Mouse (Mus musculus): ENCODE measurements around the gene Gm6904.
"Not testable (repeated sequence)": the region's sequence is repeated elsewhere in the genome, so short reads cannot be mapped to it uniquely, and the experiment has no call there.

Gm6904 gene

DNA sequence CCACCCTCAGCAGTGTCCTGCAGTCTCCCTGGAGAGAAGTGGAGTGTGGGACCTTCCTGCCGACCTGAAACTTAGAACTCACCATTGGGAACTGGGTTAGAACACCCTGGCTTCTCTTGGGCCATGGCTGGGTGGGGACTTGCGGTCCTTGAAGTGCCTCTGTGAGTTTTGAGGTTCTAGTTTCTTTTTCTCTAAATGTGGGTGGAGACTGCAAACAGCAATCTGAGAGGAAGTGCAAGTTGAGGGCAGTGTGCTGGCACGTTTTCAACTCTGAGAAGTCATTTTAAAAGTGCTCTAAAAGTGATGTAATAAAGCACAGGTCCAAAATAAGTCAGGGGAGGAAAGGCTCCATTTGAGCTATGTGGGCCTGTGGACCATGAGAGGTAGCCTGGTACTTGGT is at the start of gene Gm6904:
TSS of gene Gm6904 (minus strand) at position 161 of the 400 bp plus-strand sequence.
- no peak for DNase-seq

DNA sequence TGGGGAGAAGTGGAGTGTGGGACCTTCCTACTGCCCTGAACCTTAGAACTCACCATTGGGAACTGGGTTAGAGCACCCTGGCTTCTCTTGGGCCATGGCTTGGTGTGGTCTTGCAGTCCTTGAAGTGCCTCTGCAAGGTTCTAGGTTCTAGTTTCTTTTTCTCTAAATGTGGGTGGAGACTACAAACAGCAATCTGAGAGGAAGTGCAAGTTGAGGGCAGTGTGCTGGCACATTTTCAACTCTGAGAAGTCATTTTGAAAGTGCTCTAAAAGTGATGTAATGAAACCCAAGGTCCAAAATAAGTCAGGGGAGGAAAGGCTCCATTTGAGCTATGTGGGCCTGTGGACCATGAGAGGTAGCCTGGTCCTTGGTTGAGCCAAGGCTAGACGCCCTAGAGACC is 37.4 kb upstream of the Gm6904 start, which contains the start of gene Phf11a:
TSS of gene Phf11a (minus strand) at position 132 of the 400 bp plus-strand sequence.
- not testable (repeated sequence) for DNase-seq

DNA sequence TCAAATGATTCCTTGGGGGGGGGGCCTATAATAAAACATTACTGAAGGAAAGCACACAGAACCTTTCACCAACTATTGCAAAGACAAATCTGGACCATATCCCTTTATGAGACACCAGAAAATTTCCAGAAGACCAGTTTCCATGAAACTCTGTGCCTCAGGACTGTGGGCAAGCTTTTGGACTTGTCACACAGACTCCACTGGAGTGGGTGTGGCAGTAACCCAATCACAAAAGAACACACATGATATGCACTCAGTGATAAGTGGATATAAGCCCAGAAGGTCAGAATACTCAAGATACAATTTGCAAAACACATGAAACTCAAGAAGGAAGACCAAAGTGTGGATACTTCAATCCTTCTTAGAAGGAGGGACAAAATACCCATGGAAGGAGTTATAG is 31.8 kb upstream of the Gm6904 start:
- DNase-seq, result not testable (repeated sequence)

DNA sequence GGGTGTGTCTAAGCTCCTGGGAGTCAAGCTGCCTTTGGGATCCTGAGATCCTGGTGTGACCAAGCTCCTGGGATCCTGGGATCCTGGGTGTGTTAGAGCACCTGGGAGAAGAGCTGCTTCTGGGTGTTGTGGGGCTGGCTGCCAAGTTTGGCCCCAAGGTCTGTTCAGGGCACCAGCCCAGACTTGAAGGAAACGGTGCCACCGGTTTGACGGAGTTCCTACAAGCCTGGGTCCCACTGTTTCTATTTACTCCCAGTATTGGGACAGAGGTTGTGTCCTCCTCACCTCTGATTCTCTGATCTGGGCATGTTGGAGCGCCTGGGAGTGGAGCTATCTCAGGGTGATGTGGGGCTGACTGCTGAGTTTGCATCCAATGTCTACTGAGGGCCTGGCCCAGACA is 14.9 kb upstream of the Gm6904 start:
- not testable (repeated sequence) for DNase-seq

DNA sequence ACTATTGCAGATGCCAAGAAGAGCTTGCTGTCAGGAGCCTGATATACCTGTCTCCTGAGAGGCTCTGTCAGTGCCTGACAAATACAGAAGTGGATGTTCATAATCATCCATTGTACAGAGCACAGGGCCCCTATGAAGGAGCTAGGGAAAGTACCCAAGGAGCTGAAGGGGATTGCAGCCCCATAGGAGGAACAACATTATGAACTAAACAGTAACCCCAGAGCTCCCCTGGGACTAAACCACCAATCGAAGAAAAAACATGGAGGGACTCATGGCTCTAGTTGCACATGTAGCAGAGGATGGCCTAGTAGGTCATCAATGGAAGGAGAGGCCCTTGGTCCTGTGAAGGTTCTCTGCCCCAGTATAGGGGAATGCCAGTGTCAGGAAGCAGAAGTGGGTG is 4.2 kb downstream of the Gm6904 start:
- DNase-seq, result not testable (repeated sequence)

DNA sequence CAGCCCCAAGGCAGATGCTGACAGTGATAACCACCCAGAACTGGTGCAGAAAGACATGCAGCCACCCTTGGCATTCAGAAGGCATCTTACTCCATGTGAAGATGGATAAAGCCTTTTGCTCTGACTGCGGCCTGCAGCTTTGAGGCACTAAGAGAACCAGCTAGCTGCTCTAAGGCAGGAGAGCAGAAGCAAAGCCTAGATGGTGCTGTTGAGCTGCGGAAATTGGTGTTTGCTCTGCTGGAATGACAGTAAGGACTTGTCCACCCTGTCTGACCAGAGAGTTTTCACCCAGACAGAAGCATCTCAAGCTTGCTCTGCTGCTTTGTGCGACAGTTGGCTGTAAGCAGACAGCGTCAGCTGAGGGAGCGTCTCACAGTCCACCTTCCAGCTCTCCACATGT is 9.7 kb downstream of the Gm6904 start:
- DNase-seq, result not testable (repeated sequence)

DNA sequence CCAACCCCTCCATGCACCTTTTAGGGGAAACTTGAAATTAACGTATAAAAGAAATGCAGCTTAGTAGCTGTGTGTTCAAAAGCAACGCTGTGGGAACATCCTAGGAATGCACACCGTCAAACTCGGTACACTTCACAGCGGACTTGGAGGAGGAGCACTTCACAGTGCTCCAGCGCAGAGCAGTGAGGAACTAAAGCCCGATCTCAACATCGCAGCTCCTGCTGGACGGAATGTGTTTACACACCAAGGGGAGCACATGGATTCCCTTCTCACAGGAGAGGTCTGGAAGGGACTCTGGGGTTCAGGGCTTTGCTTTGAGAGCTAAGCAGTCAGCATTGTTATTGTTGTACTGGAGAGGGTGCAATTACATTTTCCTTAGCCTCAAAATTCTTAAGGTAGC is 26.4 kb downstream of the Gm6904 start:
- no peak for DNase-seq

DNA sequence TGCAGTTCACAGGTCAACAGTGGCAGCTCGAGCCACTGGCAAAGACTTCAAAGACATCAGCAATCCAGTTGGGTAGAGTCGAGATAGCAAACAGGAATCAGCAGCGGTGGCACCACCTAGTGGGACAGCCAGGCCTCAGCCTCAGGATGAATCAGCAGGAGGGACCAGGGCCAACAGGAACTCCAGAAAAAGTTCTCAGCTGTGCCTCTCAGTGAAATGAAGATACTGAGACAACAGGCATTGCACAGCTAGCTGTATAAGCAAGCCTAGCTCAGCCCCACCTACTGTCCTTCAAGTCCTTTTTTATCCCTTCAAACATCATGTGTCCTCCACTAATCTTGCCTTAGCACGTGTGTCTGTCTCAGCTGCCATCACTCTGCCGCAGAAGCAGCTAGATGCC is 28.0 kb downstream of the Gm6904 start:
- no peak for DNase-seq

DNA sequence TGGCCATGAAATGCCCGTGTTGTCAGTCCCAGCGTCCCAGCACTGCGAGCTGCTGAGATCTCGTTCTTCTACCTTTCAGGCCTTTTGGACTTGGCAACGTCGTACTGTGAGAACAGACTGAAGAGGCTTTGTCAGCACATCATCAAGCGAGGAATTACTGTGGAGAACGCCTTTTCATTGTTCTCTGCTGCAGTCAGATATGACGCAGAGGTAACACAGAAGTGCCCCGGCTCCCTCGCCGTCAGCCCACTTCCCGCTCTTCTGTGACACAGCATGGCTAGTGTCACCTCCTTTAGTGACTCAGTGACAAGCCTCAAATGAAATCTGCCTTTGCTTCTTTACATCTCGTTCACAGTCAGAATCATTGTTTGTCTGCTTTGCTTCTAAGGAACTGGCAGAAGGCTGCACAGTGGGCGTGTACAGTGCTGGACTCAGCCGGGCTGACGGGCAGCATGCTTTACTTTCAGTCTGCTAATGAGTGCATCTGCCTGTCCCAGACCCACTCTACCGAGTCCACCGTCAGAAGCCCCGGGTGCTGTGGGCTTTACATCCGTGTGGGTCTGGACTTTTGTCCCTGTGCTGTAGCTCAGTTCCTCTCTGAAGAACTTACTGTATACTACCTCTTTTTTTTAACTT is 29.6 kb downstream of the Gm6904 start:
- no peak for DNase-seq

DNA sequence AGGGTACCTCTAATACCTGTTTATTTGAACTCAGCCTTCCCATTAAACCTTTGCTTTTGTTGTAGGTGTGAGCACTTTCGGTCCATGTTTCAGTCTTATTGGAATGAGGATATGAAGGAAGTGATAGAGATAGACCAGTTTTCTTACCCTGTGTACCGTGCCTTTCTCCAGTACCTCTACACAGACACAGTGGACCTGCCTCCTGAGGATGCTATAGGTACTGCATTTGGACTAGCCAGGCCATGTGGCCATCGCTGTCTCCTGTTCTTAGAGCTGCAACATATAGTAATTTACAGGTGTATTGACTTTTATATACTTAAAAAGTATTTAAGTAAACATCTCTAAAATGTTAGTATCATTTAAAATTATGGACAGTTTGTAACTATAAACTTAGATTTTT is 30.2 kb downstream of the Gm6904 start:
- DNase-seq, result no peak

DNA sequence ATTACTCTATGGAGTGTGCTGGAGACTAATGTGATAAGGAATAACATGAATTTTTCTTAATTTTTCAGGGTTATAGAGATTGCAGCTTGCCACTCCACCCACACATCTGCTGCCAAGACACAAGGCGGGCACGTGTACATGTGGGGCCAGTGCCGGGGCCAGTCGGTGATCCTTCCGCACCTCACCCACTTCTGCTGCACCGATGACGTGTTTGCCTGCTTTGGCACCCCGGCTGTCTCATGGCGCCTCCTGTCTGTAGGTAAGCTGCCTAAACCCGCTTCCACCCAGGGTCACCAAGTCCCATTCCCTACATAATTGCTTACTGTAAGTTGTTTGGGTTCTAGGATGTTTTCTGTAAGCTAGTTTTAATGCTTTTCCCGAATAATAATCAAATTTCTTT is 33.8 kb downstream of the Gm6904 start:
- no peak for DNase-seq

DNA sequence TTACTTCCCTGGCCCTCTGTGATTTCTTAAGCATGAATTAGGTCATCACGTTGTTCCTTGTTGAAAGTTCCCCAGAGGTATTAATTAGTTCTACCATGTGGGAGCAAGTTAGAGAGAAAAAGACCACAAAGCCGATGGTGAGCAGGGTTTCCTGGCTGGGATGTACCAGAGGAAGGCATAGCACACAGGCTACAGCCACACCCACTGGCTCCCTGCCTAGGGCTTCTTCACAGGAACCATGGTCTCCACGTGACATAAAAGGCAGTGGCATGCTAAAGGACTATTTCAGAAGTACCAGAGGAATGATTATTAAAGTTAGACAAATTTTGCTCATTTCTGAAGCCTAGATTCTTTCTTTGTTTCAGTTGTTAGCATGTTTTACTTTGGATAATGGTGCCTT is 40.8 kb downstream of the Gm6904 start:
- no peak for DNase-seq

DNA sequence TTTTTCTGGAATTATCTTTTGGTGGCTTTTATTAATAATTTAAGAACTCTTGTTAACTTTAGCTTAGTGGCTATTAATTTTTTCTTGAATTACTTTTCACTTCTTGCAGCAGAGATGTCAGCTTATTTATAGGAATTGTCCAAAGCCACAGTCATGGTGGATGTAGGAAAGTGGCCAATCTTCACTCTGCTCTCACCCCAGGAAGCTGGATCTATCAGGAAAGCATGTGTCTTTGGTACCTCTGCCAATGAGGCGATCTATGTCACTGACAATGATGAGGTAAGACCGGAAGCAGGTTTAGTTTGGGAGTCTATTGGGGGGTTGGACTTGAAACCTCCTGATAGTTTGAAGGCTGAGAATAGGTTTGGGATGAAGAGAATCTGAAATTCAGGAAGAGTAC is 50.2 kb downstream of the Gm6904 start:
- peak; percentile 34 for DNase-seq

DNA sequence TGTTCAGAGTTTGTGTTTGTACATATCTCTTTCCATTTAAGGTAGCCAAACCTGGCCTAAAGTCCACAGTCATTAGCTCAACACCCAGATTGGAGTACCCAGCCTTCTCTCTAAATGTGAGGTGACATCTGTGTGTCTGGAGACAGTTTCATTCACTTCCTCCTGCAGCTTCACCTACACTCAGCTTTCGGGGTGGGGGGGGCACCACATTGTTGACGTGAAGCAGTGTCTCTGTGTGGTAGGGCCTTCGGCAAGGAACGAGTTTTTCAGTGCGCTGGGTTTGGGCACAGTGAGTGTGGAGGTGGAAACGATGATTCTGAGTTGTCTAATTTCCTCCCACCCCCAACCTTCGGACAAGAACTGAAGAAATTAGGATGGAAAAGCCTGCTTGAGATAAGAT is 51.0 kb downstream of the Gm6904 start:
- DNase-seq, result no peak

DNA sequence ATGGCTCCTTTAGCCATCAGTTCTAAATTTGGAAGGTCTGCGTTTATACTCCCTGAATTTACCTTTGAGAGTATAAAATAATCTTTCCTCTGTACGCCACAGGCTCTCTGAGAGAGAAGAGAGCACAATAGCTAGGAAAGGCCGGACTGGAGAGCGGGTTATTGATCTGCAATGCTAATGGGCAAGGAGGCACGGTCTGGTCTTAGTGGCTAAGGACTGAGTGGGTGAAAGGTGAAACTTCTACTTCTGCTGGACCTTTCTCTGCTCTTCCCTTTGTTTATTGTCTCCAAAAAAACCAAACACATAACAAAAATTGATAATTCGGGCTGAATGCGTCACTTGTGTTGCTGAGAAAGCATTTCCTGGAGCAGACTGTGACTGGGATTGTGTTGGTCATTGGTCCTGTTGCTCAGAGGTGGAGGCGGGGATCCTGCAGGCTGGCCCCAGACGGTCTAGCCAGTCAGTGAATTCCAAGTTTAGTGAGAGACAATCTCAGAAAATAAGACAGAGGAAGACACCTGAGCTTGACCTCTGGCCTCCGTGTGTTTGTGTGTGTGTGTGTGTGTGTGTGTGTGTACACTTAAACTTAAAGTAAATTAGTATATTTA is 53.9 kb downstream of the Gm6904 start:
- no peak for DNase-seq

DNA sequence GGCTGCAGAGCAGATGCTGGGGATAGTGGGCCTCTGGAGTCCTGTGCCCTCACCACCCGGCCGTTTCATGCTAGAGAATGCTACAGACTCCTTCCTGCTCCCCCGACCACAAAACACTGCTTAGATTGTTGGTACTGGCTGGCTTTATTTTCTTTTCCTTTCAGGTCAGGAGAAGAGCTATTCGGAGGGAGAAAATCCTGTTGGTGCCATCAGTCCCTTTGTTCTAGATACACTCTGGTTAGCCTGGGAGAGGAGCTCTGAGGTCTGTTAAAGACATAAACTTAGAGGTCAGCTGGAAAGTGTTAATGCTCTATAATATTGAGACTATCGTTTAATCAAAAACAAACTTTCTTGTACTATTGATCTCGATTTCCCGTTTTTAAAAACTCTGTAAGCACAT is 54.6 kb downstream of the Gm6904 start:
- no peak for DNase-seq

DNA sequence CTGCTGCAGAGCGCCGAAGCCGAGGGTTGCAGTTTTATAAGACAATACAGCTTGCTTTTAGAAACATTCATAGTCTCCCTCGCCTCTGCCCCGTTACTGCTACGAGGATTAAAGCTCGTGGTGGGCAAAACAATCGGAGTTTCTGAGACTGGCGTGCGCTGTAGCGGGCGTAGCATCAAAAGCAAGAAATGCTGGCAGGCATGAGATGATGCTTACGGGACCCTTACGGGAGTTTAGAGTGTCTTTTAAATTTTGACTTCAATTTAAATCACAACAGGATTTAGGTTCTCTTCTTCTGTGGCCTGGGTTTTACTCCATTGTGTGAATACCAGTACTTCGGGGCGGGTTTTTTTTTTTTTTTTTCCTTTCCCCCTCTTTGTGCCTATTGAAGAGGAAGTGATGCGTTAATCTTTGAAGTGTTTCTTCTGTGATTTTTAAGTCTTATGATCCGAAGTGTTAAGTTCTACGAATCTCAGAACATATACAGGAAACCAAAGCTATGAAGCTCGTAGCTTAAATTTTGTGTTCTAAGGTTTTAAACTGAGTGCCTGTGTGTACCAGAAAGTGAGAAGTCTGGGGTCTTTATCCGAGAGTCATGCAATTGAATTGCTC is 58.3 kb downstream of the Gm6904 start:
- no peak for DNase-seq

DNA sequence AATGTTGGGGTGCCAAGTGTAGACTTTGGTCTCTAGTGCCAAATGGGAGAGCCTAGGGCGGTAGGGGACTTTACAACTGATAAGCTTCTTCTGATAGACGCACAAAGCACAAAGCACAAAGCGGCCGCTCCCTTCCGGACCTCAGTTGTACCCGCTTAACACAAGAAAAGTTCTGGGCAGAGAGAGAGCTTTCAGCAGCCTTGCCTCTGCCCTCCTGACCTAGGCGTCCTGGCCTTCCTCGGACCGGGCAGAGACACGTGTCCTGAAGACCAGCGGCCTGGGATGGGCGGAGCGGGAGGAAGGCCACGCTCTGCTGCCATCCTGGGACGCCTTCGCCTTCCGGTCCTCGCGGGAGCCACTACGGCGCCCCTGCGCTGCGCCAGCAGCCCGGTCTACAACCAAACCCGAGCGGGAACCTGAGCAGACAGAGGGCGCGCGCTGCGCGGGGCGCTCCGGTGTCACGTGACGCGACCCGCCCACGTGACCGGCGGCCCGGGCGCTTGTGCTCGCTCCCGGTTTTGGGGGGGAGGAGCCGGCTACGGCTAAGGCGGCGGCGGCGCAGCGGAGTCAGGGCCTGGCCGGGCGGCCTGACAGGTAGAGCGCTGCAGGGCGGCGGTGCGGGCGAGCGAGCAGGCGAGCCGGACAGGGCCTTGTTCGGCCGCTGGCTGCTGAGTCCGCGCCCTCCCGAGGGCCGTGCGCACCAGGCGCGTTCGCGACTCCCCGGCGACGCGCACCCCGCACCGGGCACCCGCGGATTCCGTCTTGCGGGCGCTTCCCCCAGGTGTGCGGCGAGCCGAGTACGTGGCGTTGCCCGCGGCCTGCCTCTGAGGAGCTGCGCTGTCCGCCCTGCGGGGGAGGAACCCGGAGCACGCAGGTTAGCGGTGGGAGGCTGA is 59.1 kb downstream of the Gm6904 start, which contains the start of gene Rcbtb1:
TSS of gene Rcbtb1 (plus strand) at position 499 of the 893 bp plus-strand sequence.
- peak; percentile 95 for DNase-seq
